Mouse (Mus musculus) liver (tissue): ENCODE data around the gene Tcp11l2.

Experiments used
- DNase-seq: peaks from one replicate; pipeline ENCODE4 v3.0.0-alpha.2; 2020; ENCODE audit warnings: mixed read lengths

The Tcp11l2 gene

GRCm38 (mm10) chr10:84658088-84658848 is 81.8 kb downstream of the Tcp11l2 start:
- DNase-seq: no peak

GRCm38 (mm10) chr10:84659281-84659680 is 82.9 kb downstream of the Tcp11l2 start:
- DNase-seq: no peak

DNA sequence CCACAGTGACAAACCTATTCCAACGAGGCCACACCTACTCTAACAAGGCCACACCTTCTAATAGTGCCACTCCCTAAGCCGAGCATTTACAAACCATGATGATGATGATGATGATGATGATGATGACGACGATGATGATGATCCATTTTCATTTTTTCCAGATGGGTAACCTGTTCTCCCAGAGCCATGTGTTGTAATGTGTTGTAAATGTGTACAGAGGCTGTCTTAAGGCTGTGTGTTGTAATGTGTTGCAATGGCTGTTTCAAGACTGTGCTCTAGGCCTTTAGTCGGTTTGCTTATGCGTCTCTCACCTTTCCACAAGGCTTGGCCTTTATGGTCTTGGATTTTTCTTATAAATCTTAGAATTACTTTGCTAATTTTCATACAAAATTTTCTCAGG is 85.7 kb downstream of the Tcp11l2 start:
- DNase-seq: no peak
